In genomic region chr14:52941747-52942146, GRCm38 (mm10) we compare ENCODE assay signal across 2 mouse cellular contexts.
ATAC-seq lines count a peak whose summit lies in the region.

No protein-coding gene starts in this region.

- ATAC-seq in common myeloid progenitor, adult 5-6 weeks (replicated peaks; ENCODE audit: low read depth, poor library complexity, severe bottlenecking): peak; percentile 50; the same call in 1 of the 2 replicates
- peak; percentile 71 to 77; a peak in 3 of 4 replicates for ATAC-seq in hematopoietic stem cell, adult 5-6 weeks (replicated peaks in 1 of 2; ENCODE audit: insufficient read depth in 1 of 2, low FRiP score in 2 of 2, low TSS enrichment in 1 of 2, low read depth in 1 of 2, poor library complexity in 2 of 2, severe bottlenecking in 2 of 2)
